Mouse (Mus musculus): ENCODE measurements around the gene Ambra1. TPM values are rescaled to one million over a fixed set of nuclear protein-coding genes. Genes with fewer than 3 reads are reported as not detected.

The Ambra1 gene
- total RNA-seq, 2 experiments from 2014 or later = 15.8 to 16.5 TPM

GRCm38 (mm10) chr2:91931328-91932159, 201.6 kb downstream of the Ambra1 start:
- no peak for ATAC-seq (replicated peaks; ENCODE audit: low FRiP score, poor library complexity, severe bottlenecking)

GRCm38 (mm10) chr2:91932160-91932711, 202.3 kb downstream of the Ambra1 start, which contains the start of gene Mdk:
Mdk (minus strand) TSS chr2:91932297.
- ATAC-seq (replicated peaks; ENCODE audit: low FRiP score, poor library complexity, severe bottlenecking) = no peak

GRCm38 (mm10) chr2:91932737-91933350, 202.9 kb downstream of the Ambra1 start:
- ATAC-seq (replicated peaks; ENCODE audit: low FRiP score, poor library complexity, severe bottlenecking) = no peak

GRCm38 (mm10) chr2:91933471-91933870, 203.5 kb downstream of the Ambra1 start:
- ATAC-seq (replicated peaks; ENCODE audit: low FRiP score, poor library complexity, severe bottlenecking) = no peak

GRCm38 (mm10) chr2:91934016-91934415, 204.1 kb downstream of the Ambra1 start:
- ATAC-seq (replicated peaks; ENCODE audit: low FRiP score, poor library complexity, severe bottlenecking) = no peak

- ATAC-seq (replicated peaks; ENCODE audit: low FRiP score, poor library complexity, severe bottlenecking) = no peak
Measured at GRCm38 (mm10) chr2:91934826-91935525, 205.0 kb downstream of the Ambra1 start.

- ATAC-seq (replicated peaks; ENCODE audit: low FRiP score, poor library complexity, severe bottlenecking) = no peak
Measured at GRCm38 (mm10) chr2:91936154-91936553, 206.2 kb downstream of the Ambra1 start.

GRCm38 (mm10) chr2:91939303-91939935, 209.5 kb downstream of the Ambra1 start:
- no peak for ATAC-seq (replicated peaks; ENCODE audit: low FRiP score, poor library complexity, severe bottlenecking)

- ATAC-seq (replicated peaks; ENCODE audit: low FRiP score, poor library complexity, severe bottlenecking) = 0 out of 2 replicates have a peak, but pooled peaks have one; percentile 21
Measured at GRCm38 (mm10) chr2:91942356-91942755, 212.4 kb downstream of the Ambra1 start.

- ATAC-seq (replicated peaks; ENCODE audit: low FRiP score, poor library complexity, severe bottlenecking) = peak; percentile 50; the same call in 1 of the 2 replicates
Measured at GRCm38 (mm10) chr2:91944170-91944950, 214.4 kb downstream of the Ambra1 start.

GRCm38 (mm10) chr2:91945483-91945882, 215.5 kb downstream of the Ambra1 start, which contains the start of gene Gm9821:
Gm9821 (plus strand) TSS chr2:91945703.
- ATAC-seq (replicated peaks; ENCODE audit: low FRiP score, poor library complexity, severe bottlenecking) = no peak

GRCm38 (mm10) chr2:91946836-91947235, 216.9 kb downstream of the Ambra1 start:
- no peak for ATAC-seq (replicated peaks; ENCODE audit: low FRiP score, poor library complexity, severe bottlenecking)

- ATAC-seq (replicated peaks; ENCODE audit: low FRiP score, poor library complexity, severe bottlenecking) = peak; percentile 45
Measured at GRCm38 (mm10) chr2:91947397-91948150, 217.6 kb downstream of the Ambra1 start.

GRCm38 (mm10) chr2:91948151-91948509, 218.2 kb downstream of the Ambra1 start:
- peak; percentile 31 for ATAC-seq (replicated peaks; ENCODE audit: low FRiP score, poor library complexity, severe bottlenecking)

GRCm38 (mm10) chr2:91948792-91949241, 218.9 kb downstream of the Ambra1 start:
- 0 out of 2 replicates have a peak, but pooled peaks have one; percentile 24 for ATAC-seq (replicated peaks; ENCODE audit: low FRiP score, poor library complexity, severe bottlenecking)

GRCm38 (mm10) chr2:91949411-91950274, 219.7 kb downstream of the Ambra1 start:
- peak; percentile 36 for ATAC-seq (replicated peaks; ENCODE audit: low FRiP score, poor library complexity, severe bottlenecking)

Data from erythroblast, adult 5-6 weeks (primary cell).